Mouse (Mus musculus) kidney, adult 2 months (tissue): ENCODE results near the gene Zfp598.

ENCODE experiments used
- CTCF ChIP-seq: fragments of 200-500 bp; conservative IDR thresholded peaks from 2 replicates; pipeline ENCODE4 v1.5.1; 2011; ENCODE audit warnings: low read depth, mild to moderate bottlenecking, control low read depth, low read length, moderate library complexity, mixed read lengths; ENCODE audit not compliant: insufficient read depth, insufficient read length
- POLR2A ChIP-seq: fragments of 200-500 bp; IDR thresholded peaks from one replicate; pipeline ENCODE4 v1.6.1; 2011; ENCODE audit warnings: low read depth, low read length, control low read depth

DNA sequence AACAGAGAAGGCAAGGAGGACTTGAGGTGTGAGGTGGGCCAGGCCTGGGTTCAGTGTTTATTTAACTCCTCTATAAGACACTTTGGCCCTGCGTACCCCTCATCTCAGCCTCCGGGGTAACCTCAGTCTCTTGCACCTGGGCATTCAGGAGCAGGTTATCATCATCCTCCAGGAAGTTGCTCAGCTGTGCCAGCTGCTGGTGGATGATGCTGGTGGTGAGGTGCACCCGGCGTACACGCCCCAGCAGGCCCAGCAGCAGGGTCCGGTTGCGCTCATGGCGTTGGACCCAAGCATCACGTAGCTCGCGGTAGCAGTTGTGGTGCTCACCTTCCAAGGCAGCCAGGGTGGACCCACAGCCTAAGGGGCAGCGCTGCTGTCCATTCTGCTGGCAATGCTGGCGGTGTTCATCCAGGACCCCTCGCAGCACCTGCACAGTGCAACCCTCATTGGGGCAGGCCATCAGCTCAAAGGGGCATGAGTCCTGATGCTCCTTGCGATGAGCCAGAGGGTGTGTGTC lies 46.7 kb downstream of the Zfp598 start:
- no peak for TF ChIP-seq CTCF
- no peak for TF ChIP-seq POLR2A
